Mouse (Mus musculus) forebrain, embryonic 12.5 days (tissue): ENCODE results near the gene Lrrc45. TPM values are rescaled to one million over a fixed set of nuclear protein-coding genes. Genes with fewer than 3 reads are reported as not detected.
A peak's percentile ranks its signal among the peaks of the same experiment; 100 is the strongest.

ENCODE experiments used
- ATAC-seq: fragments of 200-750 bp; cut with Nextera tagmentation; 2 replicates; pipeline ENCODE4 v1.8.0; 2017; ENCODE audit warnings: moderate TSS enrichment; ENCODE audit not compliant: low FRiP score
- H3K27ac ChIP-seq: fragments of 300-500 bp; sonication (generic); 2 replicates; pipeline ENCODE4 v1.5.1; 2016; ENCODE audit warnings: mild to moderate bottlenecking
- H3K27me3 ChIP-seq: fragments of 300-500 bp; sonication (generic); 2 replicates; pipeline ENCODE4 v1.6.1; 2016; ENCODE audit warnings: mild to moderate bottlenecking
- H3K36me3 ChIP-seq: fragments of 300-500 bp; sonication (generic); replicated peaks from 2 replicates; pipeline ENCODE4 v1.6.1; 2016; ENCODE audit warnings: mild to moderate bottlenecking
- H3K4me1 ChIP-seq: fragments of 300-500 bp; sonication (generic); 2 replicates; pipeline ENCODE4 v1.6.1; 2016
- H3K4me2 ChIP-seq: fragments of 300-500 bp; sonication (generic); 2 replicates; pipeline ENCODE4 v1.6.1; 2016; ENCODE audit warnings: mild to moderate bottlenecking, moderate library complexity
- H3K4me3 ChIP-seq: fragments of 300-500 bp; sonication (generic); replicated peaks from 2 replicates; pipeline ENCODE4 v1.5.1; 2016; ENCODE audit warnings: mild to moderate bottlenecking
- H3K9ac ChIP-seq: fragments of 300-500 bp; sonication (generic); 2 replicates; pipeline ENCODE4 v1.6.1; 2016; ENCODE audit warnings: mild to moderate bottlenecking
- H3K9me3 ChIP-seq: fragments of 300-500 bp; sonication (generic); 2 replicates; pipeline ENCODE4 v1.6.1; 2016
- WGBS: fragments of 180-500 bp; shearing (Covaris S2); methylation state at CpG from one replicate; pipeline ENCODE4 v1.1.7; 2016; 5-methylcytosine and 5-hydroxymethylcytosine counted together
- polyA plus RNA-seq: library from polyadenylated mRNA; unstranded; fragments of >200 nt; fragmentation: Nextera tagmentation; extraction: Ambion mirVana; gene quantifications from 2 replicates; pipeline ENCODE4 v1.2.1, GENCODE M21; 2016

Lrrc45 gene
- polyA plus RNA-seq, 1 experiment from 2014 or later: 74.7 TPM

DNA sequence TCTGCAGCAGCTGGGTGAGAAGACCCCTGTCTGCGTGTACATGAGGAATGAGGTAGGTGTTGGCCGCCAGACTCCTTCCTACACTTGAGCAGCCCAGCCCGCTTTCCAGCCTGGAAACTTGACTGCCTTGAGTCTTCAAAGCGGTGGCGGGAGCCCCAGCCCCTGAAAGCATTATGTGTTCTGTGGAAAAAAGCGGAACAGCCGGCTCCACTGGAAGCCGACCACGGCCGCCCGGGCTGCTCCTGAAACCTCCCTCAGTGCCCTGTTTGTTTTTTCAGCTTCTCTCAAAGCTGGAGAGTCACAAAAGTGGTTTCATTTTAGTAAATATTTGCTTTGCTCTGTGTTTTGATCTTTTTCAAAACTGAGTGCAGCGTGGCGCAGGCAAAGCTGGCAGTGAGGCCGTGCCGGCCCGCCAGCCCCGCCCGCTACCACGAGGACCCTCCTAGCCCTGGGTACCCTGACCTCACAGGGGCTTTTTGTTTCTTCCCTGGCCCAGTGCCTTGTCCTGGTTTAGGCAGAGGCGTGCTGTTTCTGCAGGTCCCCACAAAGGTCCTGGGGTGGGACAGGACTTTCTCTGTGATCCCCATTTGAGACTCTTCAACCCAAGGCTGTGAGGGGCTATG, 27.0 kb upstream of the Lrrc45 start:
- no peak for ATAC-seq
- no peak overlapping the region for H3K27ac ChIP-seq
- no peaks in the 10 kb centered on the region for H3K4me1 ChIP-seq
- 87% methylated on average over 20 of the region's 20 CpGs for WGBS
- no peak overlapping the region for H3K4me2 ChIP-seq
- H3K36me3 ChIP-seq: peaks cover 67% of the 10 kb centered on the region
- no peaks in the 10 kb centered on the region for H3K9me3 ChIP-seq
- no peak overlapping the region for H3K4me3 ChIP-seq
- no peaks in the 10 kb centered on the region for H3K27me3 ChIP-seq
- H3K9ac ChIP-seq: no peak overlapping the region

DNA sequence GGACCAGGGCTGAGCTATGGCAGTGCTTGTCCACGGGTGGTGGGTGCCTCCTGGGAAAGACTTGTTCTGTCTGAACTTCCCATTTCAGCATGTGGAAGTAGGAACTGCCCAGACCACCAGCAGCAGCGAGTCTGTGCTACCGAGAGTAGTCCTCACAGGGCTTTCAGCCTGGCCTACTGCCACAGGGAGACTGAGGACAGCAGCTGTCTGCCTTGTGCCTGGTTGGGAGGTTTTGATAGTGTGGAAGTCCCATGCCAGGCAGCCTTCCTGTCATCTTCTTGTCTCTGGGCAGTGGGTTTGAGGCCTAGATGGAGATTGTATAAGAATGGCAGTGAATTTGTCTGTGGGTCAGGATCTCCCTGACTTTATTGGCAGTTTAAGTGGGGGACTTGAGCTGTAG, 24.4 kb upstream of the Lrrc45 start:
- peaks cover 64% of the 10 kb centered on the region for H3K36me3 ChIP-seq
- WGBS: 94% methylated on average over 3 of the region's 3 CpGs

GRCm38 (mm10) chr11:120692471-120693011, 21.2 kb upstream of the Lrrc45 start:
- over 99% methylated on average over 4 of the region's 4 CpGs for WGBS
- Histone ChIP-seq H3K4me1 (peaks cover 15% of the 10 kb centered on the region), H3K36me3 (peaks cover 63% of the 10 kb centered on the region), H3K9ac (no peak overlapping the region), H3K27me3 (no peaks in the 10 kb centered on the region), H3K4me3 (no peak overlapping the region), H3K4me2 (no peak overlapping the region), H3K27ac (no peak overlapping the region), H3K9me3 (no peaks in the 10 kb centered on the region)
- no peak for ATAC-seq

More for the DNA sequence above, 24.4 kb upstream of the Lrrc45 start:
- no peaks in the 10 kb centered on the region for H3K9me3 ChIP-seq
- H3K4me2 ChIP-seq: no peak overlapping the region
- no peak overlapping the region for H3K27ac ChIP-seq
- H3K4me1 ChIP-seq: no peaks in the 10 kb centered on the region
- no peaks in the 10 kb centered on the region for H3K27me3 ChIP-seq
- H3K9ac ChIP-seq: no peak overlapping the region
- no peak for ATAC-seq
- H3K4me3 ChIP-seq: no peak overlapping the region

GRCm38 (mm10) chr11:120693461-120693860, 20.3 kb upstream of the Lrrc45 start:
- ATAC-seq: no peak
- peaks cover 55% of the 10 kb centered on the region for H3K36me3 ChIP-seq
- no peaks in the 10 kb centered on the region for H3K27me3 ChIP-seq
- 59% methylated on average over 3 of the region's 3 CpGs for WGBS
- no peak overlapping the region for H3K9ac ChIP-seq
- H3K9me3 ChIP-seq: no peaks in the 10 kb centered on the region
- H3K27ac ChIP-seq: no peak overlapping the region
- no peak overlapping the region for H3K4me2 ChIP-seq
- peaks cover 15% of the 10 kb centered on the region for H3K4me1 ChIP-seq
- no peak overlapping the region for H3K4me3 ChIP-seq

DNA sequence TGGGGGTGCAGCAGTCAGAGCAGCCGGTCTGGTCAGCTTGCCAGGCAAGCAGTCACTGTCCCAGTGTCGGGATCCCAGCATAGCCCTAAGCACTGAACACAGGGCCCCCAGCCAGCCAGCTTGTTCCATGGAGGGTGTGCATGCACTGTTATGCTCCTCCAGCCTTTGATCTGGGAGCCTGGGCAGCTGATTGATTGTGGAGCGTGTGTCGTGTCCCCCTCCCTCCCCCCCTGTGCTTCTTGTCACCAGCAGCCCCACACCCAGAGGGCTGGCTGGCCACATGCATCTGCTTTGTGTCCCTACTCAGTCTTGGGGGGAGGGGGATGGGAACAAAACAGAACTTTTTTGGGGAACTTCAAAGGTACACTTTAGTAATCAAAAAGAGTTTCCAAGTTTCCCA, 18.5 kb upstream of the Lrrc45 start:
- peak overlapping the region; percentile 43 for H3K27ac ChIP-seq
- no peak overlapping the region for H3K9ac ChIP-seq
- no peaks in the 10 kb centered on the region for H3K27me3 ChIP-seq
- ATAC-seq: 0 out of 2 replicates have a peak, but pooled peaks have one; percentile 30
- peaks cover 15% of the 10 kb centered on the region for H3K4me1 ChIP-seq
- peaks cover 52% of the 10 kb centered on the region for H3K36me3 ChIP-seq
- H3K9me3 ChIP-seq: no peaks in the 10 kb centered on the region
- no peak overlapping the region for H3K4me2 ChIP-seq
- 37% methylated on average over 4 of the region's 4 CpGs for WGBS
- H3K4me3 ChIP-seq: no peak overlapping the region

GRCm38 (mm10) chr11:120695641-120696040, 18.1 kb upstream of the Lrrc45 start:
- Histone ChIP-seq H3K27ac (peak overlapping the region; percentile 43), H3K36me3 (peaks cover 52% of the 10 kb centered on the region), H3K4me2 (no peak overlapping the region), H3K9me3 (no peaks in the 10 kb centered on the region), H3K9ac (no peak overlapping the region), H3K4me1 (peaks cover 15% of the 10 kb centered on the region), H3K27me3 (no peaks in the 10 kb centered on the region), H3K4me3 (no peak overlapping the region)
- 61% methylated on average over 12 of the region's 12 CpGs for WGBS
- peak; percentile 41; the same call in 1 of the 2 replicates for ATAC-seq

GRCm38 (mm10) chr11:120696568-120696967, 17.2 kb upstream of the Lrrc45 start:
- Histone ChIP-seq H3K27me3 (no peaks in the 10 kb centered on the region), H3K4me1 (peaks cover 15% of the 10 kb centered on the region), H3K36me3 (peaks cover 55% of the 10 kb centered on the region), H3K4me3 (no peak overlapping the region), H3K9ac (no peak overlapping the region), H3K9me3 (no peaks in the 10 kb centered on the region), H3K4me2 (no peak overlapping the region), H3K27ac (no peak overlapping the region)
- no peak for ATAC-seq
- WGBS: 91% methylated on average over 6 of the region's 6 CpGs

GRCm38 (mm10) chr11:120697741-120698140, 16.0 kb upstream of the Lrrc45 start:
- Histone ChIP-seq H3K27me3 (no peaks in the 10 kb centered on the region), H3K4me1 (peaks cover 15% of the 10 kb centered on the region), H3K36me3 (peaks cover 59% of the 10 kb centered on the region), H3K27ac (no peak overlapping the region), H3K9ac (peak overlapping the region; percentile 36; the same call in 1 of the 2 replicates), H3K9me3 (no peaks in the 10 kb centered on the region), H3K4me2 (no peak overlapping the region), H3K4me3 (no peak overlapping the region)
- WGBS: 77% methylated on average over 10 of the region's 10 CpGs
- ATAC-seq: no peak

DNA sequence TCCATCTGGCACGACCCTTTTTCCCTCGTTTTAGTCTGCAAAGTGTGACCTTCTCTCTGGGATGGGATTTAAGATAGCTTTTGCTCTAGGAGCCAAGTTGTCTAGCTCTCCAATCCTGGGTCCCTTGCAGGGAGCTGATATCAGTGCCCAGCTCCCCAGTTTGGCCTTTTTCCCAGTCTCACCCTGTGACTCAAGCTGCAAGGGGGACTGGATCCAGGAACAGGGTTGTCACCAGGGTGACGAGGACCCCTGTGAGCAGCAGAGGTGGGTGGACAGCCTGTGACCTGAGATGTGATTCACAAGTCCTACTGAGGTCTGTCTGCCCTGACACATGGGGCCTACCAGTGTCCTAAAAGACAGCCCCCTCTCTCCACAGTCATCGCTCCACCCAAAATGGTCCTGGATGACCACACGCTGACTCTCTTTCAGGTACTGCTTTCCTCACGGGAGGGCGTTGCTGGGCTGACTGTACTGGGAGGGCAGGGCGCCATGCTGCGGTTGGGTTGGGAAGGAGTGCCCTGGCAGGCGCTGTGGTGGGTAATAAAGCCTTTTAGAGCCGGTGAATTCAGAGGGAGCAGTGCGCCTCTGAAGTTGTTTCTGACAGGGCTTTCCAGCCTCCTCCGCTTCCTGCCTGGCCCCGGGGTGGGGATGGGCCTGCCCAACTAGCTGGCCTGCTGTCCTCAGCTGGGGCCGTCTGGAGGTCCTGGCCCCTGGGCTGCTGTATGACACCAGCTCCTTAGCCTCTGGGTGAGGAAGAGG, 9.8 kb upstream of the Lrrc45 start:
- Histone ChIP-seq H3K27me3 (0 out of 2 replicates have a peak, but pooled peaks cover 8% of the 10 kb centered on the region), H3K9me3 (no peaks in the 10 kb centered on the region), H3K36me3 (peaks cover 52% of the 10 kb centered on the region), H3K4me2 (no peak overlapping the region), H3K9ac (peak overlapping the region; percentile 44; the same call in 1 of the 2 replicates), H3K4me1 (peaks cover 48% of the 10 kb centered on the region), H3K4me3 (no peak overlapping the region), H3K27ac (peak overlapping the region; percentile 2; the same call in 1 of the 2 replicates)
- WGBS: 50% methylated on average over 15 of the region's 15 CpGs
- no peak for ATAC-seq

GRCm38 (mm10) chr11:120704486-120705325, 9.0 kb upstream of the Lrrc45 start:
- peaks cover 48% of the 10 kb centered on the region for H3K4me1 ChIP-seq
- no peak for ATAC-seq
- H3K4me2 ChIP-seq: no peak overlapping the region
- 0 out of 2 replicates have a peak, but pooled peaks cover 8% of the 10 kb centered on the region for H3K27me3 ChIP-seq
- WGBS: 21% methylated on average over 8 of the region's 8 CpGs
- H3K9ac ChIP-seq: peak overlapping the region; percentile 44; the same call in 1 of the 2 replicates
- H3K9me3 ChIP-seq: no peaks in the 10 kb centered on the region
- no peak overlapping the region for H3K4me3 ChIP-seq
- peak overlapping the region; percentile 2; the same call in 1 of the 2 replicates for H3K27ac ChIP-seq
- peaks cover 53% of the 10 kb centered on the region for H3K36me3 ChIP-seq

DNA sequence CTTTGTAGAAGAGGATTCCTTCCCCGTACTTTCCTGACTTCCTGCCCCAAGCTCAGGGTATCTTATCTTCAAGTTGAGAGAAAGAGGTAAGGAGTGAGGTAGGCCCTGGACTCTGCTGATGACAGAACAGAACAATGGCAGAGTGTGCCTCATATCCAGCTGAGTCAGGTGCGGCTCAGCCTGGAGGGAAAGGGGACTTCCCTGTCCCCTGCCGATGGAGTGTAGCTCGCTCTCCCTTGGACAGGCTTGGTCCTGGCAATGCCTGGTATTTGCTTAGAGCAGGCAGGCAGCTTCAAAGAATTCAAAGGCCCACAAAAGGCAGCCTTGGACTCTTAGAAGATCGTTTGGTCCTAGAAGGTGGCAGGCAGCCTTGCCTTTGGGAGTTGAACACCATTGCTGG, 7.6 kb upstream of the Lrrc45 start:
- Histone ChIP-seq H3K9me3 (no peaks in the 10 kb centered on the region), H3K4me2 (no peak overlapping the region), H3K4me1 (peaks cover 48% of the 10 kb centered on the region), H3K4me3 (no peak overlapping the region), H3K36me3 (peaks cover 53% of the 10 kb centered on the region), H3K27me3 (0 out of 2 replicates have a peak, but pooled peaks cover 8% of the 10 kb centered on the region), H3K27ac (no peak overlapping the region), H3K9ac (no peak overlapping the region)
- 65% methylated on average over 5 of the region's 5 CpGs for WGBS
- no peak for ATAC-seq

- peak overlapping the region; percentile 68 for H3K27ac ChIP-seq
- H3K9me3 ChIP-seq: no peaks in the 10 kb centered on the region
- 0 out of 2 replicates have a peak, but pooled peaks cover 8% of the 10 kb centered on the region for H3K27me3 ChIP-seq
- peaks cover 48% of the 10 kb centered on the region for H3K36me3 ChIP-seq
- peak overlapping the region; percentile 47 for H3K9ac ChIP-seq
- 1% methylated on average over 11 of the region's 12 CpGs for WGBS
- H3K4me2 ChIP-seq: peak overlapping the region; percentile 10
- H3K4me1 ChIP-seq: peaks cover 52% of the 10 kb centered on the region
- H3K4me3 ChIP-seq: no peak overlapping the region
- ATAC-seq: no peak
Measured at GRCm38 (mm10) chr11:120707225-120707624, 6.5 kb upstream of the Lrrc45 start.
